Mouse (Mus musculus) stomach, embryonic 14.5 days (tissue): ENCODE data around the gene Plekho1. TPM values are rescaled to one million over a fixed set of nuclear protein-coding genes. Genes with fewer than 3 reads are reported as not detected.
"Not testable (repeated sequence)": the region's sequence is repeated elsewhere in the genome, so short reads cannot be mapped to it uniquely, and the experiment has no call there.

Source experiments
- ATAC-seq: fragments of 200-750 bp; cut with Nextera tagmentation; 2 replicates; pipeline ENCODE4 v1.8.0; 2017; ENCODE audit warnings: low read depth, moderate TSS enrichment; ENCODE audit not compliant: insufficient number of reproducible peaks, insufficient read depth, low FRiP score
- H3K27ac ChIP-seq: fragments of 300-500 bp; sonication (generic); 2 replicates; pipeline ENCODE4 v1.5.1; 2014; ENCODE audit warnings: mild to moderate bottlenecking, low read length, moderate library complexity, mixed read lengths
- H3K27me3 ChIP-seq: fragments of 300-500 bp; sonication (generic); 2 replicates; pipeline ENCODE4 v1.6.1; 2014; ENCODE audit warnings: low read length, control low read depth, mixed read lengths; ENCODE audit not compliant: control insufficient read depth, insufficient read depth
- H3K36me3 ChIP-seq: fragments of 300-500 bp; sonication (generic); 2 replicates; pipeline ENCODE4 v1.6.1; 2014; ENCODE audit warnings: mild to moderate bottlenecking, control low read depth, low read length, moderate library complexity, mixed read lengths; ENCODE audit not compliant: control insufficient read depth, insufficient read depth
- H3K4me1 ChIP-seq: fragments of 300-500 bp; sonication (generic); 2 replicates; pipeline ENCODE4 v1.6.1; 2014; ENCODE audit warnings: low read length, control low read depth, mixed read lengths; ENCODE audit not compliant: control insufficient read depth, insufficient read depth
- H3K4me2 ChIP-seq: fragments of 300-500 bp; sonication (generic); replicated peaks from 2 replicates; pipeline ENCODE4 v1.6.1; 2014; ENCODE audit warnings: low read depth, low read length, control low read depth
- H3K4me3 ChIP-seq: fragments of 300-500 bp; sonication (generic); 2 replicates; pipeline ENCODE4 v1.5.1; 2014; ENCODE audit warnings: low read depth, low read length, control low read depth
- H3K9ac ChIP-seq: fragments of 300-500 bp; sonication (generic); replicated peaks from 2 replicates; pipeline ENCODE4 v1.6.1; 2014; ENCODE audit warnings: low read depth, mild to moderate bottlenecking, control low read depth, low read length, moderate library complexity, mixed read lengths
- H3K9me3 ChIP-seq: fragments of 300-500 bp; sonication (generic); 2 replicates; pipeline ENCODE4 v1.6.1; 2016; ENCODE audit warnings: low read depth, low read length, control low read depth; ENCODE audit not compliant: control insufficient read depth
- WGBS: fragments of 180-500 bp; shearing (Covaris S2); extraction: QIAGEN DNeasy Blood & Tissue Kit; methylation state at CpG from one replicate; pipeline ENCODE4 v1.1.7; 2014; 5-methylcytosine and 5-hydroxymethylcytosine counted together
- polyA plus RNA-seq: library from polyadenylated mRNA; unstranded; fragments of >200 nt; fragmentation: Nextera tagmentation; extraction: Ambion mirVana; gene quantifications from 2 replicates; pipeline ENCODE4 v1.2.1, GENCODE M21; 2014

Gene Plekho1
- polyA plus RNA-seq, 1 experiment from 2014 or later = 31.3 TPM

DNA sequence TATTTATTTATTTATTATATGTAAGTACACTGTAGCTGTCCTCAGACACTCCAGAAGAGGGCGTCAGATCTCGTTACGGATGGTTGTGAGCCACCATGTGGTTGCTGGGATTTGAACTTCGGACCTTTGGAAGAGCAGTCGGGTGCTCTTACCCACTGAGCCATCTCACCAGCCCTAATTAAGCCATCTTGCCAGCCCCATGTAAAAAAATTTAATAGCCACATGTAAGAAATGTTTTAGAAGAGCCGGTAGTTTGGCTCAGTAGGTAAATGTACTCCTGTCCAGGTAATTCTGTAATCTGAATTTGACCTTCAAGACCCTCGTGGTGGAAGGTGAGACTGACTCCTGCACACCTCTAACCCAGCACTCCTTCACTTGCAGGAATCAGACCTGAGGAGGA, 25.1 kb downstream of the Plekho1 start:
- H3K4me1 ChIP-seq, H3K4me2 ChIP-seq, ATAC-seq, H3K4me3 ChIP-seq, H3K36me3 ChIP-seq, H3K9ac ChIP-seq, H3K27me3 ChIP-seq, H3K27ac ChIP-seq, H3K9me3 ChIP-seq: not testable (repeated sequence)
- 72% methylated on average over 4 of the region's 7 CpGs for WGBS

DNA sequence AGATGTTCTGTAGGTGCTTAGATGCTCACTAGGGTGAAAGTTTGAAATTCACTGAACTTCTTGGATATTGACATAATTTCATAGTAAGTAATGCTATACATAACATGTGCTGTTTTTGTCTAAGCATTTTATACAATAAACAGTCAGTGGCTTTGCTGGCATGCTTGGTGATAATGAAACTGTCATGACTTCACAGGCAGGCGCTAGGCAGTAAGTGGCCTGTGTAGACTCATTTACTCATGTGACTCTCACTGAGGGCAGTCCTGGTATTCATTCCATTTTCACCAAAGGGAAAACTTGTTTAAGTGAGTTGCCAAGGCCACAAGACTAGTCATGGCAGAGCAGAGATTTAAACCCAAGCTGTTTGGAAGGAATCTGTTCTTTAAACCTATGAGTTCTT, 26.5 kb downstream of the Plekho1 start:
- no peaks in the 10 kb centered on the region for H3K4me1 ChIP-seq
- 89% methylated on average over 1 of the region's 1 CpGs for WGBS
- no peak overlapping the region for H3K4me2 ChIP-seq
- no peak for ATAC-seq
- H3K36me3 ChIP-seq = no peaks in the 10 kb centered on the region
- no peaks in the 10 kb centered on the region for H3K9me3 ChIP-seq
- no peak overlapping the region for H3K4me3 ChIP-seq
- no peaks in the 10 kb centered on the region for H3K27me3 ChIP-seq
- no peak overlapping the region for H3K27ac ChIP-seq
- H3K9ac ChIP-seq = no peak overlapping the region

DNA sequence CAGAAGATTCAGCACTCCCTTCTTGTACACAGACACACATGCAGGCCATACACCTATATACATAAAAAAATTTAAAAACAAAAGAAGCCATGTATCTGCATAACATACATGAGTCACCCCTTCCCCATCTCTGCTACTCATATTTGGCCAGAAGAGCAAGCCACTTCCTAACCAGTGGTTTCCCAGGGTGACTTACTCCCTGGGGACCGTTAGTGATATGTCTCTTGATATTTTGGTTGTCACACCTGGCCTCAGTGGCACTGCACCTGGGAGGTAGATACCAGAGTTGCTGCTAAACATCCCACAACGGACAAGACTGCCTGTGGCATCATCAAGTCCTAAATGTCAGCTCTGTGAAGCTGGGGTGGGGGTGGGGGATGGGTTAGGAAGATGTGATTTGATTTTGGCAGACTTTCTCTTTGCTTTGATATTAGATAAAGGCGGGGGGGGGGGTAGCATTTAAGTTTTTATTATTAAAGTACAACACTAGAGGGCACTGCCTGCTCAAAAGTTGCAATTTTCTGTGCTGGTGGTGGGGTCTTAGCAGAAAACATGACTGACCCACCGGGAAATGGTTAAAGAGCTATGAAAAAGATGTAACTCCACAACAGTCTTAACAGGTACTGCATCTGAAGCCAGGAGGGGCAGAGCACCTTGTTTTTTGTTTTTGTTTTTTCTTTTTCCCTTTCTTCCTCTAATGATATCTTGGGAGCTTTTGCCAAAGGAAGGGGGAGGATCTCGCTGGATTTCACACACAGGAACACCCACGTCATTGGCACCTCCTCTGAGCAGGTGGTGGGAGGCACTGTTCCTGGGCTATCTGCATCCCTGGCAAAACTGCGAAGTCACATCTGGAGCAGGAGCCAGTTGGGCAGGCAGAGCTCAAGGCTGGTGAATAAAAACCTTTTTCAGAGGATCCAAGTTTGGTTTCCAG, 30.0 kb downstream of the Plekho1 start:
- no peaks in the 10 kb centered on the region for H3K4me1 ChIP-seq
- H3K9me3 ChIP-seq = no peaks in the 10 kb centered on the region
- H3K4me3 ChIP-seq = no peak overlapping the region
- no peaks in the 10 kb centered on the region for H3K36me3 ChIP-seq
- H3K27me3 ChIP-seq = no peaks in the 10 kb centered on the region
- no peak for ATAC-seq
- peak overlapping the region; percentile 23; the same call in 1 of the 2 replicates for H3K4me2 ChIP-seq
- no peak overlapping the region for H3K27ac ChIP-seq
- WGBS = 10% methylated on average over 7 of the region's 7 CpGs
- H3K9ac ChIP-seq = no peak overlapping the region

DNA sequence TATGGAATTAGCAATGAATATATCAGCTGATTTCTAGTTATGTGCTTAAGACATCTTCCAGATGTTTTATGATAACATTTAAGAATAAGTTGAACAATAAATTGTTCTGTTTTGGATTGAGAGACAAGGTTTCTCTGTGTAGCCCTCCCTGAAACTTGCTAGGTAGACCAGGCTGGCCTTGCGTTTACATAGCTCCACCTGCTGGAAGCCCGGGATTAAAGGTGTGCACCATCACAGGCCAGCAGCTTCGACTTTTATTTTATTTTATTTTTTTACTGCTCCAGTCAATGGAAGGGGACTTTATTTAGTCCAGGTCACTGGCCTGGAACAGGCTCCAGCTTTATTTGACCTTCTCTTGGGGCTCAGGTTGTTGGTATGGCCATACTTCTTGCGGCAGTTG, 32.1 kb downstream of the Plekho1 start:
- no peaks in the 10 kb centered on the region for H3K36me3 ChIP-seq
- H3K4me2 ChIP-seq = no peak overlapping the region
- no peaks in the 10 kb centered on the region for H3K27me3 ChIP-seq
- H3K27ac ChIP-seq = no peak overlapping the region
- ATAC-seq = no peak
- 38% methylated on average over 4 of the region's 4 CpGs for WGBS
- H3K9me3 ChIP-seq = no peaks in the 10 kb centered on the region
- H3K4me1 ChIP-seq = no peaks in the 10 kb centered on the region
- H3K4me3 ChIP-seq = no peak overlapping the region
- no peak overlapping the region for H3K9ac ChIP-seq

DNA sequence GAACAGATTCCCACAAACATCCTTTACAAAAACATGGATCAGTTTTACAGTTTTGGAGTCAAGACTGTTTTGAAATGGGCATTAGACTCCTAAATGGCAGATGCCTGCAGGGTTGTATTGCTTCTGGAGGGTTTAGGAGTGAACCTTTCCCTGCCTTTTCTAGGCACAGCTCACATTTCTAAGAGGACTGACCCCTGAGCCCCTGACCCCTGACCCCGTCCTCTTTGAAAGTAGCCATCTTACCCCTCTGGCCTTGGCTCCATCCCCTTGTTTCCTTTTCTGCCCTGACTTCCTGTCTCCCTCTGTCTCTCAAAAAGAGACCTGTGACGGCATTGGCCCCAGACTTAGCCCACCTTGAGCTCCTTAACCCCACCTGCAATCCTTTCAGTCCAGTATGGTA, 32.6 kb downstream of the Plekho1 start:
- Histone ChIP-seq H3K27me3 (no peaks in the 10 kb centered on the region), H3K9me3 (no peaks in the 10 kb centered on the region), H3K9ac (no peak overlapping the region), H3K4me1 (no peaks in the 10 kb centered on the region), H3K36me3 (no peaks in the 10 kb centered on the region), H3K4me2 (no peak overlapping the region), H3K27ac (no peak overlapping the region), H3K4me3 (no peak overlapping the region)
- ATAC-seq = no peak
- 45% methylated on average over 2 of the region's 2 CpGs for WGBS

DNA sequence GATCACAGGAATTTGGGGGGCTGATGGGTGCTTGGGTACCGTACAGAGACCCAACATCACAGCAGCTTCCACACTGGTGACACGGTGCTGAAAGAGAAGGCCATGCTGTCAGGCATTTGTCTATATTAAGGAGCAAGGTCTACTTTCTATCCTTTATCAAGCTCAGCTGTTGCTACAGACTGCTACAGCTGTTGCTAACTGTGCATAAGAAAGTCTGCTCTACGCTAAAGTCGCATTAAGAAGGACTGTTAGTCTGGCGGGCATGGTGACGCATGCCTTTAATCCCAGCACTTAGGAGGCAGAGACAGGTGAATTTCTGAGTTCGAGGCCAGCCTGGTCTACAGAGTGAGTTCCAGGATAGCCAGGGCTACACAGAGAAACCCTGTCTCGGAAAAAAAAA, 33.6 kb downstream of the Plekho1 start:
- H3K9me3 ChIP-seq, H3K4me1 ChIP-seq, H3K9ac ChIP-seq, H3K4me2 ChIP-seq, H3K4me3 ChIP-seq, ATAC-seq, H3K27ac ChIP-seq, H3K27me3 ChIP-seq, H3K36me3 ChIP-seq: not testable (repeated sequence)
- 79% methylated on average over 8 of the region's 8 CpGs for WGBS

DNA sequence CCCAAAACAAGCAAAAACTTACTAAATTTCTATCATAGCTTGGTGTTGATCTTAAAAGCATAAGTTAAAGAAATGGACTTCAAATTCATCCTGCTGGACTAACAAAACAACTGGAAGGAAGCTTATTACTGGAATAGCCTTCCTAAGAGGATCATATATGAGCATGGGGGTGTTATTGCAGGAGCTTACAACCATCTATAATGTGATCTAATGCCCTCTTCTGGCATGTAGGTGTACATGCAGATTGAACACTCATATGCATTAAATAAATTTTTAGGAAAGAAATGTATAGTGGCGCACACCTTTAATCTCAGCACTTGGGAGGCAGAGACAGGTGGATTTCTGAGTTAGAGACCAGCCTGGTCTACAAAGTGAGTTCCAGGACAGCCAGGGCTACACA, 36.0 kb downstream of the Plekho1 start:
- Histone ChIP-seq H3K9me3 (no peaks in the 10 kb centered on the region), H3K4me2 (no peak overlapping the region), H3K27me3 (no peaks in the 10 kb centered on the region), H3K4me1 (0 out of 2 replicates have a peak, but pooled peaks cover 4% of the 10 kb centered on the region), H3K36me3 (no peaks in the 10 kb centered on the region), H3K9ac (no peak overlapping the region), H3K27ac (no peak overlapping the region), H3K4me3 (no peak overlapping the region)
- no peak for ATAC-seq
- WGBS = 93% methylated on average over 1 of the region's 1 CpGs

DNA sequence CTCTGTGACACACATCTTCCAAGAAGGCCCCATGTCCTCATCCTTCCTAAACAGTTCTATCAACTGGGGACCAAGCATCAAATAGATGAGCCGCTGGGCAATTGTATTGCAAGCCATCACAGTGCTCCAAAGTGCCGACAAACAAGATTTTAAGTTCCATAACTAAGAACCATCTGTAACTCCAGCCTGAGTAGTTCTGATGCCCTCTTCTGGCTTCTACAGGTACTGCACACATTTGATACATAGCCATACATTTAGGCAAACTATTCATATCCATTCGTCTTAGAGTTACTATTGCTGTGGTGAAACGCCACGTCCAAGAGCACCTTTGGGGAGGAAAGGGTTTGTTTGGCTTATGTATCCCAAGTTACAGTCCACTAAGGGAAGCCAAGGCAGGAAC, 36.7 kb downstream of the Plekho1 start:
- Histone ChIP-seq H3K27me3 (no peaks in the 10 kb centered on the region), H3K4me3 (no peak overlapping the region)
- no peak for ATAC-seq

More for the DNA sequence above, 36.7 kb downstream of the Plekho1 start:
- WGBS = 81% methylated on average over 5 of the region's 5 CpGs
- Histone ChIP-seq H3K27ac (no peak overlapping the region), H3K4me1 (0 out of 2 replicates have a peak, but pooled peaks cover 4% of the 10 kb centered on the region), H3K9me3 (no peaks in the 10 kb centered on the region), H3K4me2 (no peak overlapping the region), H3K9ac (no peak overlapping the region), H3K36me3 (no peaks in the 10 kb centered on the region)
